Mouse (Mus musculus): ENCODE results near the gene Ccm2.

Ccm2 gene

GRCm38 (mm10) chr11:6626388-6626772 is 79.7 kb downstream of the Ccm2 start:
- in situ Hi-C loops (cut with MboI; ENCODE audit: low pct_unique_long_range_greater_than_20kb in 1 of 2, low sequenced_read_pairs in 2 of 2, unreplicated experiment in 1 of 2): no loop called here

- in situ Hi-C loops (cut with MboI; ENCODE audit: low pct_unique_long_range_greater_than_20kb in 1 of 2, low sequenced_read_pairs in 2 of 2, unreplicated experiment in 1 of 2): no loop called here
Observed at GRCm38 (mm10) chr11:6627731-6628130, 81.0 kb downstream of the Ccm2 start.

- in situ Hi-C loops (cut with MboI; ENCODE audit: low pct_unique_long_range_greater_than_20kb in 1 of 2, low sequenced_read_pairs in 2 of 2, unreplicated experiment in 1 of 2): no loop called here
Observed at GRCm38 (mm10) chr11:6628568-6628967, 81.9 kb downstream of the Ccm2 start.

DNA sequence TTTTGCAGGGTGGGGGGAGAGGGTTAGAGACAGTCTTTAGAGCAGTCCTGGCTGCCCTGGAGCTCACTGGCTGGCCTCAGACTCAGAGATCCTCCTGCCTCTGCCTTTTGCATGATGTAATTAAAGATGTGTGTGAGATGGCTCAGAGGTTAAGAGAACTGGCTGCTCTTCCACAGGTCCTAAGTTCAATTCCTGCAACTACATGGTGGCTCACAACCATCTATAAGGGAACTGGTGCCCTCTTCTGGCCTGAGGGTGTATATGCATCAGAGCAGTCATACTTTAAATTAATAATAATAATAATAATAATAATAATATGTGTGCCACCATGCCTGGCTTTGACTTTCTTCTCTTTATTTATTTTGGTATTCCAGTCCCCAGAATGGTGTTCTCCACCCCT is 83.0 kb downstream of the Ccm2 start:
- in situ Hi-C loops (cut with MboI; ENCODE audit: low pct_unique_long_range_greater_than_20kb in 1 of 2, low sequenced_read_pairs in 2 of 2, unreplicated experiment in 1 of 2): loop anchor here in 1 of 2 experiments (10.0 kb wide), 1 partner anchor 165 kb away; no protein-coding TSS in a partner anchor

DNA sequence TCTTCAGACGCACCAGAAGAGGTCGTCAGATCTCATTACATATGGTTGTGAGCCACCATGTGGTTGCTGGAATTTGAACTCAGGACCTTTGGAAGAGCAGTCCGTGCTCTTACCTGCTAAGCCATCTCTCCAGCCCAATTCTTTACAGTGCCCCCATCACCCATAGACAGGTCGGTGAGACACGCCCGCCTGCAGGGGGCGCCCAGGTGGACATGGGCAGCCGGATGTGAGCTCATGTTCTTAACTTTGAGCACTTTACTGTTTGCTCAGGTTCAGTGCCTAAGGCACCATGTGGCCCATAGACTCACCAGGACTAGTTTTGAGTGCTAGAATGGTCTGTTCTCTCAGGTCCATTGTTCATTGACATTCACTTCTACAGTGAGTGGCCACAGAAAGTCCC is 89.5 kb downstream of the Ccm2 start:
- in situ Hi-C loops (cut with MboI; ENCODE audit: low pct_unique_long_range_greater_than_20kb in 1 of 2, low sequenced_read_pairs in 2 of 2, unreplicated experiment in 1 of 2): loop anchor here in 1 of 2 experiments (10.0 kb wide), 1 partner anchor 171 kb away; no protein-coding TSS in a partner anchor

- in situ Hi-C loops (cut with MboI; ENCODE audit: low pct_unique_long_range_greater_than_20kb in 1 of 2, low sequenced_read_pairs in 2 of 2, unreplicated experiment in 1 of 2): loop anchor here in 1 of 2 experiments (10.0 kb wide), 1 partner anchor 174 kb away; no protein-coding TSS in a partner anchor
Observed at GRCm38 (mm10) chr11:6638537-6638936, 91.8 kb downstream of the Ccm2 start, which contains the start of gene Wap. Gene Wap, minus strand, starts transcription at chr11:6638637.

DNA sequence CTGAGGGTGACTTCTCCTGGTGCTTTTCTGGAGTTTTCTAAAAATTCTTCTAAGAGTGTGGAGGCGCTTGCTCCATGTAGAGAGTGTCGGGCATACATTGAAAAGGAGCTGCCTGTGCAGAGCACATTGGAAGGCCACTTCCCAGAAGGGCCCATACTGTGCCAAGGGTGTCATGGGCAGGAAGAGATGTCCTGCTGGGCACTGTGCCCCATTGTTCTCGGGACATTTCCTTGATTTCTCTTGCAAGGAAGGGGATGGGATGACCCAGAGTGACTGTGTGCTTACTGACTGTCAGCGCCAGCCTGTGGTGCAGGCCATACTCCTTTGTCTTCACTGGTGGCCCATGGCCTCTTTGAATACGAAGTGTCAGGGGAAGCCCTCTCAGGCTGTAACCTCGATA is 92.4 kb downstream of the Ccm2 start:
- in situ Hi-C loops (cut with MboI; ENCODE audit: low pct_unique_long_range_greater_than_20kb in 1 of 2, low sequenced_read_pairs in 2 of 2, unreplicated experiment in 1 of 2): loop anchor here in 1 of 2 experiments (10.0 kb wide), 1 partner anchor 174 kb away; no protein-coding TSS in a partner anchor

GRCm38 (mm10) chr11:6644566-6644965 is 97.9 kb downstream of the Ccm2 start:
- in situ Hi-C loops (cut with MboI; ENCODE audit: low pct_unique_long_range_greater_than_20kb in 1 of 2, low sequenced_read_pairs in 2 of 2, unreplicated experiment in 1 of 2): no loop called here

Measured in mouse embryonic stem cell (cell line).